Mouse (Mus musculus) spleen, postnatal 36 days (tissue): Measurements from ENCODE around the gene Wwtr1.

Experiments
- DNase-seq, 2 experiments: peaks; one replicate each; pipeline ENCODE4 v3.0.0; 2022; ENCODE audit warnings: low spot score in 2 of 2, mixed read lengths in 1 of 2

Gene Wwtr1

GRCm38 (mm10) chr3:57448445-57448844, 127.3 kb downstream of the Wwtr1 start:
- peak in 1 of 2 experiments; percentile 5 for DNase-seq

- DNase-seq: no peak
These were observed 127.8 kb downstream of the Wwtr1 start for GRCm38 (mm10) chr3:57447889-57448288.

- DNase-seq: no peak
These were observed 130.0 kb downstream of the Wwtr1 start for GRCm38 (mm10) chr3:57445706-57446105.

- no peak for DNase-seq
These were observed 134.8 kb downstream of the Wwtr1 start for GRCm38 (mm10) chr3:57440956-57441355.

- DNase-seq: no peak
These were observed 140.3 kb downstream of the Wwtr1 start for GRCm38 (mm10) chr3:57435364-57435763.

GRCm38 (mm10) chr3:57431706-57432105, 144.0 kb downstream of the Wwtr1 start:
- DNase-seq: no peak

- DNase-seq: no peak
These were observed 146.2 kb downstream of the Wwtr1 start for GRCm38 (mm10) chr3:57429486-57429885.

- DNase-seq: no peak
These were observed 146.8 kb downstream of the Wwtr1 start for GRCm38 (mm10) chr3:57428682-57429464.

GRCm38 (mm10) chr3:57426351-57426750, 149.4 kb downstream of the Wwtr1 start:
- DNase-seq: no peak

- no peak for DNase-seq
These were observed 150.5 kb downstream of the Wwtr1 start, which contains the start of gene Tm4sf4 for GRCm38 (mm10) chr3:57425089-57425730. Gene Tm4sf4, plus strand, starts transcription at chr3:57425314.

GRCm38 (mm10) chr3:57420660-57421059, 155.1 kb downstream of the Wwtr1 start:
- DNase-seq: no peak

GRCm38 (mm10) chr3:57420233-57420632, 155.5 kb downstream of the Wwtr1 start:
- DNase-seq: no peak

- DNase-seq: no peak
These were observed 164.2 kb downstream of the Wwtr1 start for GRCm38 (mm10) chr3:57411535-57411934.
